Mouse (Mus musculus) CH12.LX (cell line): ENCODE measurements at regions not wholly inside any gene's neighbourhood (a gene's known extent, or its start where the extent isn't known, plus 50 kb on each side); places are given as distances from the start of the nearest gene placed in this dataset.

Experiments used
- BHLHE40 ChIP-seq: IDR thresholded peaks from 2 replicates; pipeline ENCODE4 v1.6.1; 2011; ENCODE audit warnings: mild to moderate bottlenecking, low read depth, low read length, improper control_type of control experiment
- CTCF ChIP-seq, 2 experiments: IDR thresholded peaks in 1 of 2; conservative IDR thresholded peaks in 1 of 2; 2 replicates each; pipeline ENCODE4 v1.5.1; 2011 to 2012; ENCODE audit warnings: low read depth in 2 of 2, low read length in 2 of 2, improper control_type of control experiment in 1 of 2, inconsistent platforms in 1 of 2, mild to moderate bottlenecking in 1 of 2, moderate library complexity in 1 of 2
- E2F4 ChIP-seq: IDR thresholded peaks from 2 replicates; pipeline ENCODE4 v1.6.1; 2011; ENCODE audit warnings: low read depth, low read length, improper control_type of control experiment; ENCODE audit not compliant: insufficient replicate concordance
- ELF1 ChIP-seq: IDR thresholded peaks from 2 replicates; pipeline ENCODE4 v1.6.1; 2014; ENCODE audit warnings: low read depth, mild to moderate bottlenecking, inconsistent platforms, low read length, improper control_type of control experiment
- EP300 ChIP-seq: IDR thresholded peaks from 2 replicates; pipeline ENCODE4 v1.6.1; 2011; ENCODE audit warnings: low read length, improper control_type of control experiment
- MAFK ChIP-seq: IDR thresholded peaks from 2 replicates; pipeline ENCODE4 v1.6.1; 2011; ENCODE audit warnings: low read length, improper control_type of control experiment; ENCODE audit not compliant: insufficient replicate concordance
- MXI1 ChIP-seq: IDR thresholded peaks from 2 replicates; pipeline ENCODE4 v1.6.1; 2011; ENCODE audit warnings: mild to moderate bottlenecking, low read depth, low read length, improper control_type of control experiment
- NELFE ChIP-seq: IDR thresholded peaks from 2 replicates; pipeline ENCODE4 v1.6.1; 2011; ENCODE audit warnings: low read depth, low read length, improper control_type of control experiment
- POLR2A ChIP-seq: IDR thresholded peaks from 2 replicates; pipeline ENCODE4 v1.6.1; 2011; ENCODE audit warnings: low read depth, mild to moderate bottlenecking, improper control_type of control experiment, low read length
- POLR2AphosphoS2 ChIP-seq: IDR thresholded peaks from 2 replicates; pipeline ENCODE4 v1.6.1; 2011; ENCODE audit warnings: low read depth, low read length, improper control_type of control experiment
- TBP ChIP-seq: conservative IDR thresholded peaks from 2 replicates; pipeline ENCODE4 v1.6.1; 2011; ENCODE audit warnings: low read depth, low read length, improper control_type of control experiment
- TCF12 ChIP-seq: IDR thresholded peaks from 2 replicates; pipeline ENCODE4 v1.6.1; 2014; ENCODE audit warnings: low read depth, mild to moderate bottlenecking, inconsistent platforms, low read length, improper control_type of control experiment

DNA sequence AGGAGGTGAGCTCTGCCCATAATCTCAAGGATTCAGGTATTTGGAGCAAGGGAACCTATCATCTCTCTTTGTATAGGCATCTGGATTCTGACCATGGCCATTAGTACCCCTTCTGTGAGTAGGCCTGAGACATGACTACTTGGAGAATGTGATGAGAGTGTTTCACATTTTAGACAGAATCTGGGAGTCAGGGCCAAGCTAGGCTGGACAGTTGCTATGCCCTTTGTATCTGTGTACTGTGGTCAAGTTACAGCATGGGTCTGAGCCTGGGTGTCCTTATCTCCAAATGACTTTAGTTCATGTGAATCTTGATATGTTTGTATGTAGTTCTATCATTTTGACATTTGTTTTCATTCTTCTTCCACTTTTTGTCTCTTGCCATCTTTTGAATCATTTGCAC, 336.3 kb upstream of the Gm21798 start:
- no peak for TF ChIP-seq MAFK
- TF ChIP-seq NELFE: no peak
- no peak for TF ChIP-seq POLR2A
- TF ChIP-seq BHLHE40: no peak
- no peak for TF ChIP-seq E2F4
- TF ChIP-seq TCF12: no peak
- TF ChIP-seq MXI1: no peak
- TF ChIP-seq EP300: no peak
- TF ChIP-seq CTCF (conservative IDR thresholded peaks at IDR 0.05 in 1 of 2, IDR thresholded peaks at IDR 0.05 in 1 of 2; ENCODE audit: low read depth in 2 of 2, low read length in 2 of 2): no peak
- TF ChIP-seq POLR2AphosphoS2: no peak
- no peak for TF ChIP-seq ELF1
- no peak for TF ChIP-seq TBP
